In the genomic region with DNA sequence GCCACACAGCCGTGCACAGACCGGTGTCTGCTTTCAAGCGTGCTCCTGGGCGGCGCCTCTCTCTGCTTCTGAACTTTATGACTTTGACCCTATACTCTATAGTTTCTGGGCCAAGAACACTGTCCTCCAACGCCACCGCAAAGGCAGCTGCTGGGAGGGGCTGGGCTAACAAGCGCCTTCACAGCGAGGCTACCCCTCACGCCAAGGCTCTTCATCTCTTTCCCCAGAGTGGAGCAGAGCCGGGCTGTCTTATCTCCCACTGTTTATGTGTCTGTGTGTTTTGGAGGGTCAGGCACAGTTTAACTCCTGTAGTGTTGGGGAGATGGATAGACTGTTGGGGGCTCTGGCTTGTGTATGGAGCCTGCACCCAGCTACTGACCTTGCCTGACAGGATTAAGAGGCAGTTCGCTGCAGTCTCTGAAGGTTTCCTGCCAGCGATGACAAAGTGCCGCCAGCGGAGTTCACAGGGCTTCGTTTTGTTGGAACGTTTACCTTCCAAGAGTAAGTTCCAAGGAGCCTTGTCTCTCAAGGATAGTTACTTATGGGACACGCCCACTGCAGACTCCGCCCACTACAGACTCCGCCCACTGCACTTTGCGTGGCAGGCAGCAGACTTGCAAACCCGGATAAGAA, we compare ENCODE assay signal across 8 mouse cellular contexts. TPM values are rescaled to one million over a fixed set of nuclear protein-coding genes. Genes with fewer than 3 reads are reported as not detected.
A peak's percentile ranks its signal among the peaks of the same experiment; 100 is the strongest.
DNase-seq lines count a peak whose midpoint lies in the region; ATAC-seq and TF ChIP-seq lines count a peak whose summit lies in the region.

No protein-coding gene starts in this region.

- H3K9ac ChIP-seq in liver, embryonic 14.5 days (replicated peaks): no peak overlapping the region
- no peak overlapping the region for H3K9ac ChIP-seq in hindbrain, postnatal 0 days (replicated peaks; ENCODE audit: low read length)
- no peak overlapping the region for H3K9ac ChIP-seq in hindbrain, embryonic 13.5 days

- H3K27ac ChIP-seq in liver, embryonic 14.5 days: no peak overlapping the region
- no peak overlapping the region for H3K27ac ChIP-seq in hindbrain, postnatal 0 days
- H3K27ac ChIP-seq in hindbrain, embryonic 13.5 days: no peak overlapping the region

- no peak overlapping the region for H3K4me3 ChIP-seq in liver, embryonic 14.5 days (ENCODE audit: insufficient read depth in 1 of 2, low read depth in 2 of 2, low read length in 2 of 2)
- no peak overlapping the region for H3K4me3 ChIP-seq in hindbrain, postnatal 0 days (ENCODE audit: low read length)
- H3K4me3 ChIP-seq in hindbrain, embryonic 13.5 days: no peak overlapping the region

- 45% methylated on average over 22 of the region's 22 CpGs for WGBS in liver, embryonic 14.5 days (ENCODE audit: insufficient replicate concordance)
- 51% methylated on average over 22 of the region's 22 CpGs for WGBS in hindbrain, postnatal 0 days
- 57% methylated on average over 22 of the region's 22 CpGs for WGBS in hindbrain, embryonic 13.5 days

- peak; percentile 27; the same call in 1 of the 2 replicates for ATAC-seq in granulocyte monocyte progenitor cell, adult 5-6 weeks (replicated peaks; ENCODE audit: poor library complexity, severe bottlenecking)
- ATAC-seq in liver, embryonic 14.5 days (ENCODE audit: insufficient read depth): no peak
- no peak for ATAC-seq in erythroblast, adult 5-6 weeks (replicated peaks; ENCODE audit: low FRiP score, poor library complexity, severe bottlenecking)
- ATAC-seq in hindbrain, postnatal 0 days: no peak
- no peak for ATAC-seq in hindbrain, embryonic 13.5 days (ENCODE audit: low FRiP score)

- no peak for TF ChIP-seq EP300 in liver, embryonic 14.5 days (IDR thresholded peaks at IDR 0.05; ENCODE audit: low read depth)

- DNase-seq in adrenal gland, adult 2 months: peak; percentile 47
- no peak for DNase-seq in adrenal gland, postnatal 4 days (ENCODE audit: low spot score in 2 of 2)
- peak; percentile 51 to 57 for DNase-seq in B cell, adult 2 months
- DNase-seq in liver, embryonic 14.5 days (ENCODE audit: low read depth in 3 of 3, low spot score in 3 of 3): peak in 2 of 3 experiments; percentile 39 to 46
- no peak for DNase-seq in hindbrain, postnatal 0 days (ENCODE audit: low spot score)

- no peaks in the 10 kb centered on the region for H3K9me3 ChIP-seq in liver, embryonic 14.5 days (ENCODE audit: control insufficient read depth, low read length)
- H3K9me3 ChIP-seq in hindbrain, postnatal 0 days (ENCODE audit: low read length): no peaks in the 10 kb centered on the region
- no peaks in the 10 kb centered on the region for H3K9me3 ChIP-seq in hindbrain, embryonic 13.5 days

- H3K4me2 ChIP-seq in liver, embryonic 14.5 days (ENCODE audit: low read depth): no peak overlapping the region
- no peak overlapping the region for H3K4me2 ChIP-seq in hindbrain, postnatal 0 days (ENCODE audit: low read depth, low read length)
- no peak overlapping the region for H3K4me2 ChIP-seq in hindbrain, embryonic 13.5 days

- no peak for TF ChIP-seq CTCF in liver, embryonic 14.5 days (IDR thresholded peaks at IDR 0.05; ENCODE audit: low read depth)
- TF ChIP-seq CTCF in hindbrain, postnatal 0 days (IDR thresholded peaks at IDR 0.05; ENCODE audit: low read depth): no peak

- H3K4me1 ChIP-seq in liver, embryonic 14.5 days (replicated peaks; ENCODE audit: control insufficient read depth in 2 of 2, insufficient read depth in 2 of 2, low read length in 1 of 2): peaks cover 0 to 18% of the 10 kb centered on the region in 2 experiments; a peak in 1 of 4 replicates
- H3K4me1 ChIP-seq in hindbrain, postnatal 0 days (ENCODE audit: insufficient read depth, low read length): 0 out of 2 replicates have a peak, but pooled peaks cover 4% of the 10 kb centered on the region
- H3K4me1 ChIP-seq in hindbrain, embryonic 13.5 days (replicated peaks): peaks cover 11% of the 10 kb centered on the region

- H3K36me3 ChIP-seq in liver, embryonic 14.5 days (replicated peaks; ENCODE audit: control insufficient read depth, insufficient read depth, low read depth): no peaks in the 10 kb centered on the region
- H3K36me3 ChIP-seq in hindbrain, postnatal 0 days (ENCODE audit: insufficient read depth, low read length): no peaks in the 10 kb centered on the region
- H3K36me3 ChIP-seq in hindbrain, embryonic 13.5 days: no peaks in the 10 kb centered on the region

- H3K27me3 ChIP-seq in liver, embryonic 14.5 days (ENCODE audit: control insufficient read depth, insufficient read depth, low read length): no peaks in the 10 kb centered on the region
- H3K27me3 ChIP-seq in hindbrain, postnatal 0 days (ENCODE audit: insufficient read depth, low read length): no peaks in the 10 kb centered on the region
- H3K27me3 ChIP-seq in hindbrain, embryonic 13.5 days: 0 out of 2 replicates have a peak, but pooled peaks cover under 1% of the 10 kb centered on the region

RNA-seq across cellular contexts. Expression of a gene that starts 25.6 kb away (rescaled TPM):
- 100 to 1,000 TPM in 1 of 2 experiments, 10 to 100 TPM in 1; 73.1 to 136 TPM for total RNA-seq in adrenal gland, adult 2 months (2021)
- 145 and 176 TPM in 2 replicates for polyA plus RNA-seq in adrenal gland, adult 2 months (2012; rRNA removed)
- total RNA-seq in adrenal gland, postnatal 4 days (2021): 100 to 1,000 TPM; 101 to 112 TPM
- total RNA-seq in granulocyte monocyte progenitor cell, adult 5-6 weeks (2014; fragmentation: Nextera tagmentation): 34.9 and 56.5 TPM in 2 replicates
- total RNA-seq in granulocyte monocyte progenitor cell, adult 5-6 weeks (2017): 36.5 and 61.2 TPM in 2 replicates
- polyA plus RNA-seq in liver, embryonic 14.5 days (2012; rRNA removed): 40.3 and 45.5 TPM in 2 replicates
- polyA plus RNA-seq in liver, embryonic 14.5 days (2014; fragmentation: Nextera tagmentation; extraction: Ambion mirVana): 122 and 125 TPM in 2 replicates
- total RNA-seq in erythroblast, adult 5-6 weeks (2015; ENCODE audit: low replicate concordance): 10.9 and 16.7 TPM in 2 replicates
- 1.8 and 33.7 TPM in 2 replicates for total RNA-seq in erythroblast, adult 5-6 weeks (2017; ENCODE audit: low replicate concordance)
- 55.3 and 87.9 TPM in 2 replicates for total RNA-seq in hindbrain, postnatal 0 days (2014; rRNA removed)
- polyA plus RNA-seq in hindbrain, postnatal 0 days (2015; fragmentation: Nextera tagmentation; extraction: Ambion mirVana): 124 and 128 TPM in 2 replicates
- 135 and 150 TPM in 2 replicates for polyA plus RNA-seq in hindbrain, embryonic 13.5 days (2015; fragmentation: Nextera tagmentation; extraction: Ambion mirVana)

RNA-seq across cellular contexts. Expression of a gene that starts 26.0 kb away (rescaled TPM):
- total RNA-seq in adrenal gland, adult 2 months (2021): 1,000 to 10,000 TPM; 1,249 to 1,840 TPM
- polyA plus RNA-seq in adrenal gland, adult 2 months (2012; rRNA removed): 508 and 556 TPM in 2 replicates
- 1,000 to 10,000 TPM; 1,090 to 1,156 TPM for total RNA-seq in adrenal gland, postnatal 4 days (2021)
- total RNA-seq in granulocyte monocyte progenitor cell, adult 5-6 weeks (2014; fragmentation: Nextera tagmentation): 1,083 and 1,131 TPM in 2 replicates
- 462 and 506 TPM in 2 replicates for total RNA-seq in granulocyte monocyte progenitor cell, adult 5-6 weeks (2017)
- 383 and 573 TPM in 2 replicates for polyA plus RNA-seq in liver, embryonic 14.5 days (2012; rRNA removed)
- polyA plus RNA-seq in liver, embryonic 14.5 days (2014; fragmentation: Nextera tagmentation; extraction: Ambion mirVana): 701 and 721 TPM in 2 replicates
- total RNA-seq in erythroblast, adult 5-6 weeks (2015; ENCODE audit: low replicate concordance): 237 and 289 TPM in 2 replicates
- total RNA-seq in erythroblast, adult 5-6 weeks (2017; ENCODE audit: low replicate concordance): 101 and 131 TPM in 2 replicates
- total RNA-seq in hindbrain, postnatal 0 days (2014; rRNA removed): 545 and 609 TPM in 2 replicates
- polyA plus RNA-seq in hindbrain, postnatal 0 days (2015; fragmentation: Nextera tagmentation; extraction: Ambion mirVana): 1,628 and 1,662 TPM in 2 replicates
- 1,116 and 1,159 TPM in 2 replicates for polyA plus RNA-seq in hindbrain, embryonic 13.5 days (2015; fragmentation: Nextera tagmentation; extraction: Ambion mirVana)

RNA-seq across cellular contexts. Expression of a gene that starts 26.1 kb away (rescaled TPM):
- not detected for total RNA-seq in adrenal gland, adult 2 months (2021)
- polyA plus RNA-seq in adrenal gland, adult 2 months (2012; rRNA removed): 3.4 and 10.8 TPM in 2 replicates
- total RNA-seq in adrenal gland, postnatal 4 days (2021): under 1 TPM in 1 of 2 experiments, not detected in 1; 0.56 TPM
- total RNA-seq in granulocyte monocyte progenitor cell, adult 5-6 weeks (2014; fragmentation: Nextera tagmentation): not detected in 2 replicates
- not detected in 2 replicates for total RNA-seq in granulocyte monocyte progenitor cell, adult 5-6 weeks (2017)
- 0.30 and 0.38 TPM in 2 replicates for polyA plus RNA-seq in liver, embryonic 14.5 days (2012; rRNA removed)
- not detected in 2 replicates for polyA plus RNA-seq in liver, embryonic 14.5 days (2014; fragmentation: Nextera tagmentation; extraction: Ambion mirVana)
- total RNA-seq in erythroblast, adult 5-6 weeks (2015; ENCODE audit: low replicate concordance): not detected in 2 replicates
- not detected in 2 replicates for total RNA-seq in erythroblast, adult 5-6 weeks (2017; ENCODE audit: low replicate concordance)
- total RNA-seq in hindbrain, postnatal 0 days (2014; rRNA removed): 3.1 and 7.0 TPM in 2 replicates
- polyA plus RNA-seq in hindbrain, postnatal 0 days (2015; fragmentation: Nextera tagmentation; extraction: Ambion mirVana): 10.2 and 10.9 TPM in 2 replicates
- 5.2 and 6.0 TPM in 2 replicates for polyA plus RNA-seq in hindbrain, embryonic 13.5 days (2015; fragmentation: Nextera tagmentation; extraction: Ambion mirVana)

RNA-seq across cellular contexts. Expression of a gene that starts 42.2 kb away (rescaled TPM):
- 10 to 100 TPM; 11.9 to 41.9 TPM for total RNA-seq in adrenal gland, adult 2 months (2021)
- polyA plus RNA-seq in adrenal gland, adult 2 months (2012; rRNA removed): 49.1 and 74.7 TPM in 2 replicates
- total RNA-seq in adrenal gland, postnatal 4 days (2021): 10 to 100 TPM; 29.8 to 40.5 TPM
- total RNA-seq in granulocyte monocyte progenitor cell, adult 5-6 weeks (2014; fragmentation: Nextera tagmentation): 213 and 215 TPM in 2 replicates
- total RNA-seq in granulocyte monocyte progenitor cell, adult 5-6 weeks (2017): 171 and 196 TPM in 2 replicates
- 3.3 and 4.2 TPM in 2 replicates for polyA plus RNA-seq in liver, embryonic 14.5 days (2012; rRNA removed)
- 7.2 and 8.9 TPM in 2 replicates for polyA plus RNA-seq in liver, embryonic 14.5 days (2014; fragmentation: Nextera tagmentation; extraction: Ambion mirVana)
- 14.6 and 17.5 TPM in 2 replicates for total RNA-seq in erythroblast, adult 5-6 weeks (2015; ENCODE audit: low replicate concordance)
- 21.6 and 24.6 TPM in 2 replicates for total RNA-seq in erythroblast, adult 5-6 weeks (2017; ENCODE audit: low replicate concordance)
- total RNA-seq in hindbrain, postnatal 0 days (2014; rRNA removed): 7.7 and 10.2 TPM in 2 replicates
- polyA plus RNA-seq in hindbrain, postnatal 0 days (2015; fragmentation: Nextera tagmentation; extraction: Ambion mirVana): 5.2 and 6.2 TPM in 2 replicates
- polyA plus RNA-seq in hindbrain, embryonic 13.5 days (2015; fragmentation: Nextera tagmentation; extraction: Ambion mirVana): 4.2 and 5.9 TPM in 2 replicates

RNA-seq across cellular contexts. Expression of a gene that starts 46.5 kb away (rescaled TPM):
- 10 to 100 TPM in 1 of 2 experiments, 1 to 10 TPM in 1; 7.2 to 27.6 TPM for total RNA-seq in adrenal gland, adult 2 months (2021)
- 14.9 and 33.6 TPM in 2 replicates for polyA plus RNA-seq in adrenal gland, adult 2 months (2012; rRNA removed)
- 1 to 10 TPM; 5.4 to 7.5 TPM for total RNA-seq in adrenal gland, postnatal 4 days (2021)
- total RNA-seq in granulocyte monocyte progenitor cell, adult 5-6 weeks (2014; fragmentation: Nextera tagmentation): not detected in 2 replicates
- 0.60 TPM in 1 of 2 replicates, not detected in the other for total RNA-seq in granulocyte monocyte progenitor cell, adult 5-6 weeks (2017)
- polyA plus RNA-seq in liver, embryonic 14.5 days (2012; rRNA removed): 0.26 and 0.28 TPM in 2 replicates
- polyA plus RNA-seq in liver, embryonic 14.5 days (2014; fragmentation: Nextera tagmentation; extraction: Ambion mirVana): 0.86 and 1.7 TPM in 2 replicates
- total RNA-seq in erythroblast, adult 5-6 weeks (2015; ENCODE audit: low replicate concordance): 2.3 TPM in 1 of 2 replicates, not detected in the other
- 5.0 TPM in 1 of 2 replicates, not detected in the other for total RNA-seq in erythroblast, adult 5-6 weeks (2017; ENCODE audit: low replicate concordance)
- total RNA-seq in hindbrain, postnatal 0 days (2014; rRNA removed): 12.3 and 26.5 TPM in 2 replicates
- 17.3 and 20.6 TPM in 2 replicates for polyA plus RNA-seq in hindbrain, postnatal 0 days (2015; fragmentation: Nextera tagmentation; extraction: Ambion mirVana)
- polyA plus RNA-seq in hindbrain, embryonic 13.5 days (2015; fragmentation: Nextera tagmentation; extraction: Ambion mirVana): 8.9 and 11.0 TPM in 2 replicates

Comparison
In these comparisons a context has a peak if more than half of its experiments do, and no peak if none do; other contexts are left out.
1. DNase-seq: peak in adrenal gland, adult 2 months (single experiment), B cell, adult 2 months (2 of 2) and liver, embryonic 14.5 days (2 of 3); none in adrenal gland, postnatal 4 days (0 of 2) and hindbrain, postnatal 0 days (single experiment).